Mouse (Mus musculus) liver, adult (tissue): ENCODE measurements around the gene Tlr9.

Source experiments
- GATA4 ChIP-seq: IDR thresholded peaks from 2 replicates; pipeline ENCODE4 v1.6.1; 2014; ENCODE audit warnings: mild to moderate bottlenecking, low read length; ENCODE audit not compliant: insufficient replicate concordance

Gene Tlr9

GRCm38 (mm10) chr9:106199535-106200272 is 22.7 kb upstream of the Tlr9 start, which contains the start of gene Ppm1m:
TSS of gene Ppm1m (minus strand) at chr9:106199746.
- no peak for TF ChIP-seq GATA4

GRCm38 (mm10) chr9:106201895-106202294 is 20.5 kb upstream of the Tlr9 start:
- TF ChIP-seq GATA4 = no peak

GRCm38 (mm10) chr9:106202819-106203636 is 19.4 kb upstream of the Tlr9 start, which contains the start of gene Twf2:
TSS of gene Twf2 (plus strand) at chr9:106203108.
- TF ChIP-seq GATA4 = no peak; the same call in 1 of the 2 replicates

- TF ChIP-seq GATA4 = no peak
These were observed 18.2 kb upstream of the Tlr9 start for GRCm38 (mm10) chr9:106203990-106204851.

- TF ChIP-seq GATA4 = no peak
These were observed 16.6 kb upstream of the Tlr9 start for GRCm38 (mm10) chr9:106205713-106206290.

- no peak for TF ChIP-seq GATA4
These were observed 15.9 kb upstream of the Tlr9 start for GRCm38 (mm10) chr9:106206515-106206914.

- no peak for TF ChIP-seq GATA4
These were observed 14.2 kb upstream of the Tlr9 start for GRCm38 (mm10) chr9:106208181-106208580.

- no peak for TF ChIP-seq GATA4
These were observed 12.4 kb upstream of the Tlr9 start for GRCm38 (mm10) chr9:106209954-106210353.

- TF ChIP-seq GATA4 = no peak
These were observed 11.4 kb upstream of the Tlr9 start for GRCm38 (mm10) chr9:106210853-106211609.

- TF ChIP-seq GATA4 = no peak
These were observed 10.5 kb upstream of the Tlr9 start for GRCm38 (mm10) chr9:106211680-106212593.

- no peak for TF ChIP-seq GATA4
These were observed 9.8 kb upstream of the Tlr9 start for GRCm38 (mm10) chr9:106212594-106212981.

GRCm38 (mm10) chr9:106215341-106216125 is 6.9 kb upstream of the Tlr9 start:
- no peak for TF ChIP-seq GATA4
